Mouse (Mus musculus): Measurements from ENCODE around the gene Epha2.

Epha2 gene

DNA sequence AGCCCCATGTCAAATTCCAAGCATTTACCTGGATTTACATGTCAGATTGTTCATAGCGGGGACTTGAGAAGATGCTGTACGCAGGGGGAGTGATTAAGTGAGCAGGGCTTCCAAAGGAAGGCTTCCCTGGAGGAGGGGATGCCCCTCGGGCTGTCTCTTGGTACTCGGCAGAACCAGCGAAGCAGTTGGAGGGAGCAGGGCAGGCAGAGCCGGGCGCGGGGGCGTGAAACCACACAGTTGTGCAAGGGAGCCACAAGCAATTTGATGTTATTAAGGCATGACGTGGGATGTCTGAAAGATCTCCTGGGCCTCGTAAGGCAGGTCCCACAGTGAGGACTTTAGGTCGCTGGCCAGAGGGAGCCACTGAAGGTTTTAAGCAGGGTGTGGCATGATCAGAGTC, 28.9 kb downstream of the Epha2 start:
- DNase-seq (ENCODE audit: low spot score in 2 of 2), result no peak

DNA sequence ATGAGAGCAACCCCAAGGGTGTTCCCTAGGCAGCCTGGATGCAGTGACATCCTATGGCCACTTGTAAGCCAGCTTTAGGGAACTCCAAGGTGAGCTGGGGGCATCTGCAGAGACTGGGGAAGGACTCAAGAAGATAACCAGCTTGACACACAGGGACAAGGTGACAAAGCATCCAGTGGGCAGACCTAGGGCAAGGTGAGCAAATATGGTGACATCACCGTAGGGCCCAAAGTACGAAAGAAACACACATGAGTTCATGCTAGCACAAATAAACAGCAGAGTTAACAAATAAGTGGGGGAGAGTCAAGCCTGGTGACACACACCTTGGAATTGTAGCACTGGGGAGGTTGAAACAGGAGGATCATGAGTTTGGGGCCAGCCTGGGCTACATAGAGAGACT, 30.4 kb downstream of the Epha2 start:
- no peak for DNase-seq (ENCODE audit: low spot score in 2 of 2)

DNA sequence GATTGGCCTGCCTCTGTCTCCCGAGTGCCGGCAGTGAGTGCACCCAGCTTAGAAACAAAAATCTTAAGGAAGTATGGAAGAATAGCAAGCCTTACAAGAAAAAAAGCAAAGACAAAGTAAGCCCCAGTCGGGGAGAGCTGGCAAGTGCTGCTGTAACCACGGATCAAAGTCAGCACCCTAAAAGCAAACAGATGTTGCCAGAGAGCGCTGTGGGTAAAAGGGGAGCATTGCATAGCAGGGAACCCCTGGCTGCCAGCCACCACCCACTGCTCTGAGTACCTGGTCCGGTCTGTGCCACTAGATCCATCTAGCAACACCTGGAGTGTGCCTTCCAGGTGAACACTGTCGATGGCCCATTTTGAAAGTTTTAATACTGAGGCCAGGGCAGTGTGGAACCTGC, 31.2 kb downstream of the Epha2 start:
- DNase-seq (ENCODE audit: low spot score in 2 of 2), result no peak

DNA sequence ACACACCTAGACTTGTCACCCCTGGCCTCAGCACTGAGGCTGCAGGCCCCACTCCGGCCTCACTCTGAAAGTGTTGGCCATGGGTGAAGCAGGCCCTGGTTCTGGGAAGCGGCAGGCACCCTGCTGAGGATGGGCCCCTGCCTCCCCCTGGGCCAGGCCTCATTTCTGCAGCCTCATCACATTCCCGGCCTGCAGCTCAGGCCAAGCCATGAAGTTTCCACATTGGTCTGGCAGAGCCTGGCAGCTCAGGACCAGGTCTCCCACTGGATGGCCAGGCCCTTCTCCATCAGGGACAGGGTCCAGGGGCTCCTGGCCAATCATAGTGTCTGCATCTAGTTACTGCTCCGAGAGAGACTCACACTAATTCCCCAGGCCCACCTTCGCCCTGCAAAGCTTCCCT, 33.7 kb downstream of the Epha2 start:
- DNase-seq (ENCODE audit: low spot score in 2 of 2), result no peak

GRCm38 (mm10) chr4:141335263-141335796, 34.3 kb downstream of the Epha2 start:
- peak in 1 of 2 experiments; percentile 25 for DNase-seq (ENCODE audit: low spot score in 2 of 2)

- no peak for DNase-seq (ENCODE audit: low spot score in 2 of 2)
Measured at GRCm38 (mm10) chr4:141336196-141336595, 35.2 kb downstream of the Epha2 start.

DNA sequence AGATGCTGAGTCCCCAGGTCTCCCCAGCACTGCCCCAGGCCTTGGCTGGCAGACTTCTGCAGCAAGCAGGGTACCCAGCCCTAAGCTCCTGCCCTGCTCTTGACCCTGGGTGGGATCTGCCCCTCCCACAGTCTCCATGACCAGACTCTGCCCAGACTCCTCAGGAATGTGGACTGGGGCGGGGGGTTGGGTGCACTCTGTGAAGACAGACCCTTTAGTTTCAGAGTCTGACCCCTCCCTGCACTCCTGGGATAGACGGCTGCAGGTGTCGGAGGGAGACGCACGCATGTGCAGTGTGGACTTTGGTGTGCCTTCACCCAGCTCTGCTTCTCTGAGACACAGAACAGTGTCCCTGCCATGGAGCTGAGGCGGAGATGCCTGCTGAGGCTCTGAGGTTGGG, 36.9 kb downstream of the Epha2 start:
- no peak for DNase-seq (ENCODE audit: low spot score in 2 of 2)

DNA sequence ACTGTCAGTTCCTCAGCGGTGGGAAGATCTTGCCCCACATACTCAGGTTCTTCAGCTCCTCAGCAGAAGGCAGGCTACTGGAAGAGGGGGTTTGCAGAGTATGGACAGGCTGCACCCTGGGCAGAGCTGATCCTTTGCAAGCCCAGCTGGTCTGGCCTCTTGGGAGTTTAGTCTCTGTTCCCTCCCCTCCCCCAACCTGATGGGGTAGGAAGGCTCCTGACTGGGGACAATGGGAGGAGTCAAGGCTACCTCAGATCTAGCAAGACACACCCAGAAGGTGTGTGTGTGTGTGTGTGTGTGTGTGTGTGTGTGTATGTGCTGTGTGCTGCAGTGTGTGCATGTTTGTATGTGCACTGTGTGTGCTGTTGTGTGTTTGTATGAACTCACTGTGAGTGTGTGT, 37.8 kb downstream of the Epha2 start:
- DNase-seq (ENCODE audit: low spot score in 2 of 2), result no peak

- DNase-seq (ENCODE audit: low spot score in 2 of 2), result no peak
Measured at GRCm38 (mm10) chr4:141341477-141341876, 40.4 kb downstream of the Epha2 start.

DNA sequence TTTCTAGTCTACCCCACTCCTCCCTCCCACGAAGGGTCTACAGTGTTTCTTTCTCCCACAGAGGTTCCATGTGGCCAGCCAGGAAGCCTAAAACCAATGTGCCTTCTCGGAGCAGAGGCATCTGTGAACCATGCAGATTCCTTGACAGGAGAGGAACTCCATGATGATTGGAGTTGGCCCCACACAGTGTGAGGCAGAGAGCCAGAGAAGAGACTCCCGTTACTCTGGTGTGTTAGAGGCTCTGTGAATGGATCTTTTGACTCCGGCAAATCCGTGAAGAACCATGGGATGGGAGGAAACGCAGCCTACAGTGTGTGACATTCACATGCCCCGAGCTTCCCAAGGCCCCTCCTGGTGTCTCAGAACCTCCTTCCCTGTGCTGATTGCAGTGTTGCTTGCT, 42.5 kb downstream of the Epha2 start:
- no peak for DNase-seq (ENCODE audit: low spot score in 2 of 2)

DNA sequence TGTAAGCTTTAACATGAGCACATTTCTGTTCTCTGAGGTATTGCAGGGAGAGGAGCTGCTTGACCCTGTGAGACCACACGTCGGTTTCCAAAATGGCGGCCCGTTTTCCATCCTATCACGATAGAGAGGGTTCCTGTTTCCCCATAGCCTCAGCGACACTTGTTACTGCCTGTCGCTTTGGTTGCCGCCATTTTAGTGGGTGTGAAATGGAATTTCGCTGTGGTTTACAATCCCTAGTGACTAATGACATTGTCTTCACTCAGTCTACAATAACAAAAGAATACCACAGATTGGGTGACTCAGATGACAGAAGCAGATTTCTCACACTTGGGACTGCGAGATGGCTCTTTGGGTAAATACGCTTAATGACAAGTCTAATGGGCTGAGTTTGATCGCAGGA, 44.2 kb downstream of the Epha2 start:
- no peak for DNase-seq (ENCODE audit: low spot score in 2 of 2)

GRCm38 (mm10) chr4:141347365-141347797, 46.3 kb downstream of the Epha2 start:
- DNase-seq (ENCODE audit: low spot score in 2 of 2), result no peak

- DNase-seq (ENCODE audit: low spot score in 2 of 2), result no peak
Measured at GRCm38 (mm10) chr4:141348616-141349015, 47.6 kb downstream of the Epha2 start.

- DNase-seq (ENCODE audit: low spot score in 2 of 2), result no peak
Measured at GRCm38 (mm10) chr4:141350015-141350414, 49.0 kb downstream of the Epha2 start.

- DNase-seq (ENCODE audit: low spot score in 2 of 2), result peak in 1 of 2 experiments; percentile 12
Measured at GRCm38 (mm10) chr4:141351972-141352371, 50.9 kb downstream of the Epha2 start.

- DNase-seq (ENCODE audit: low spot score in 2 of 2), result no peak
Measured at GRCm38 (mm10) chr4:141352986-141353385, 51.9 kb downstream of the Epha2 start.

DNA sequence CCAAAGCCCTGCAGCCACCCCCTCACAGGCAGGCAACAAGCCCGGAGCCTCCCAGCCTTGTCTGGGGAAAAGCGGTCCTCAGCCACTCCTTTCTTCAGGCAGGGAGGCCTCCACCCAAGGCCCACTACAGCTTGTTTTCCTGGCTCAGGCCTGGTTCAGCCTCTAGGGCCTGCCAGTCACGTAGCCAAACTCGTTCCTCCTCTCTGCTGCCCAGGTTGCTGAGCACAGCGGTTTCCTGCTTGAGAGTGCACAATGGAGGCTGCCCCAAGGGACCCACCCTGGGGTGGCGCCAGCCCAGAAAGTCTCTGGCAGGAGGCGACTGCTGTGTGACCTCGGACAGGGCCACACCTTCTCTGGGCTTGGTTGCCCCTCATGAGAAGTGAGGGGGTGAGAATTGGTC, 52.8 kb downstream of the Epha2 start:
- DNase-seq (ENCODE audit: low spot score in 2 of 2), result no peak

DNA sequence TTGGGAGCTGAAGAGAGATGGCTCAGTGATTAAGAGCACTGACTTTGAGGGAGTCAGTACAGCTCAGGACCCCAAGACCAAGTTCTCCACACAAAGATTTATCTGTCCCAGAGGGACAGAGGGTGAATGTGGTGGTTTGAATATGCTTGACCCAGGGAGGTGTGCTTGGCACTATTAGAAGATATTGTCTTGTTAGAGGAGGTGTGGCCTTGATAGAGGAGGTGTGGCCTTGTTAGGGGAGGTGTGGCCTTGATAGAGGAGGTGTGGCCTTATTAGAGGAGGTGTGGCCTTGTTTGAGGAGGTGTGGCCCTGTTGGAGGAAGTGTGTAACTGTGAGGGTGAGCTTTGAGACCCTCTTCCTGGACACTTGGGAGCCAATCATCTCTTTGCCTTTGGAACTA, 56.8 kb downstream of the Epha2 start:
- DNase-seq (ENCODE audit: low spot score in 2 of 2), result no peak

DNA sequence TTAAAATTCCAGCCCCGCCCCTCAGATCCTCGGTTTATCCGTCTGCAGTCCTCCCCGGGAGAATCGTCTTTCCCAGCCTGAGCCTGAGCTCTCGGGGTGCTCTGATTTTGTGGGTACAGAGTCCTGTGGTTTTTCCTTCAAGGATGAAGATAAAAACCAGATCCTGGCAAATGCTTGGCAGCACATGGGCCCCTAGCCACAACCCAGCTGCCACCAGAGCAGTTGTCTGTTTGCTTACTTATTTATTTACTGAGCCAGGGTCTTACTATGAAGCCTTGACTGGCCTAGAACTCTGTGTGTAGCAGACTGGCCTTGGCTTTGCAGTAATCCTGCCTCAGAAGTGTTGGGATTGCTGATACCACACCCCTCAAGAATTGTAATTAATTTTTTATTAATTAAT, 58.2 kb downstream of the Epha2 start:
- DNase-seq (ENCODE audit: low spot score in 2 of 2), result no peak

DNA sequence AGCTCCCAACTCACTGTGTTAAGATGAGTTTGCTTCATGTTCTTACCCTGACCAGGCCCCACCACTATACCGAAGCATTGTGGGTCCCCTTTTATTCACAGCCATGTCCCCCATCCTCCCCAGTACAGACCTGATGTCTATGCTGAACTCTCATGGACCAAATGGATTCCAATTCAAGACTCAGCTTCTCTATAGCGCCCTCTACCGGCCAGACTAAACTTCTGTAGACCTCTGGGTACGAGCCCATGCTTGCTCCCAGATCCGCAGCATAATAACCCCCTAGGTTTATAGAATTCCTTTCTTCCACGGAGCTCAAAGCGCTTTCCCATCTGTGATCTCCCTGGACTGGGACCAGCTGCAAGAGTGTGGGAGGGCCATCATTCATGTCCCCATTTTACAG, 59.8 kb downstream of the Epha2 start:
- DNase-seq (ENCODE audit: low spot score in 2 of 2), result peak in 1 of 2 experiments; percentile 18

DNA sequence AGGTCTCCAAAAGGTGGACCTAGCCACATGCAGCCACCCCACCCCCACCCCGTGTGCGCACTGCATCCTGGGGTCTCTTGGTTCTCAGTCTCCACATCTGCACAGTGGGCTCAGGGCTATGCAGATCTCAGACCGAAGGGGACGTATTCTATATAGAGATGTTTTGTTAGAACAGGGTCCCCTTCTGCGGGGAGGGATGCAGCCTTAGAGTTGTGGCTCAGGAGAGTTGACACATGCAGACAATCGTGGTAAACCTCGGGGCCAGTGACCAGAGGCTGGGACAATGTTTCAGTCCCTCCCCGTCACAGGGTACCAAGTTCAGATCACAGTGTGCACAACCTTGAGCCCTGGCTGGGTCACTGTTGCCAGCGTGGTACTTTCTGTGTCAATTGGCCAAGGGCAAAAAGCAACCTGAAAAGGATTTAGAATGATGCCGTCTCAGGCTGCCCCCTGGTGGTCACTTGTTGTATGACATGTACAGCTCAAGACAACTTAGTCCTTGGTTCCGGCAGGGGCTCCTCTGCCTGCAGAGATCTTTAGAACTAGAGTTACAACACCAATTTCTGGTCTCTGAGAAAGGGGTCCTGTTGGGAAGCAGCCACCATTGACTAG, 62.0 kb downstream of the Epha2 start:
- DNase-seq (ENCODE audit: low spot score in 2 of 2), result peak; percentile 70 to 87

- DNase-seq (ENCODE audit: low spot score in 2 of 2), result no peak
Measured at GRCm38 (mm10) chr4:141365126-141365525, 64.1 kb downstream of the Epha2 start.

DNA sequence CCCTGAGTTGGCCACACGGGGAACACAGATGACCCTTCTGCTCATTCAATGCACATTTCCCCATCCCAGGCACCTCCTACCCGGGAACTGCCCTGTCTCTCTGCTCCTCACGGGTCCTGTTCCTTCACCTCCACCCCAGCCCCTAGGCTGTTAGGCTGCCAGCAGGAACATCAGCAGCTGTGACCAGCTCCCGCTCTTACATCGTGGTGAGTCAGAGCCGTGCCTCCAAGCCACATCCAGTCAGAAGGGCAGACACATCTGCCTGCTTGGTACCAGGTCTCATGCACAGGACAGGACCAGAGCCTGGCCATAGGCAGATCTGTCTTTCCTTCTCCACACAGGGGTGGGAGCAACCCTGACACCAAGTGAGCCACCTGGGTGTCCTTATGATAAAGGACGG, 64.8 kb downstream of the Epha2 start:
- no peak for DNase-seq (ENCODE audit: low spot score in 2 of 2)

Measured in cerebellum, postnatal 4 days (tissue).